Mouse (Mus musculus) testis, adult 2 months (tissue): Measurements from ENCODE around the gene Gamt. TPM values are rescaled to one million over a fixed set of nuclear protein-coding genes. Genes with fewer than 3 reads are reported as not detected.
A peak's percentile ranks its signal among the peaks of the same experiment; 100 is the strongest.

Experiments used
- H3K27ac ChIP-seq: fragments of 200-500 bp; 2 replicates; pipeline ENCODE4 v1.5.1; 2012; ENCODE audit warnings: low read depth, low read length; ENCODE audit not compliant: control insufficient read depth, insufficient read depth
- H3K27me3 ChIP-seq: fragments of 200-500 bp; 2 replicates; pipeline ENCODE4 v1.6.1; 2012; ENCODE audit warnings: mild to moderate bottlenecking, low read length, moderate library complexity; ENCODE audit not compliant: control insufficient read depth, insufficient read depth
- H3K36me3 ChIP-seq: fragments of 200-500 bp; 2 replicates; pipeline ENCODE4 v1.6.1; 2012; ENCODE audit warnings: mild to moderate bottlenecking, low read length; ENCODE audit not compliant: control insufficient read depth, insufficient read depth
- H3K4me1 ChIP-seq: fragments of 200-500 bp; 2 replicates; pipeline ENCODE4 v1.6.1; 2012; ENCODE audit warnings: low read length; ENCODE audit not compliant: control insufficient read depth, insufficient read depth
- H3K4me3 ChIP-seq: fragments of 200-500 bp; 2 replicates; pipeline ENCODE4 v1.5.1; 2012; ENCODE audit warnings: low read depth, mild to moderate bottlenecking, low read length, moderate library complexity, mixed read lengths; ENCODE audit not compliant: control insufficient read depth
- CTCF ChIP-seq: fragments of 200-500 bp; IDR thresholded peaks from 2 replicates; pipeline ENCODE4 v1.5.1; 2012; ENCODE audit warnings: low read depth, mild to moderate bottlenecking, inconsistent platforms, low read length, moderate library complexity; ENCODE audit not compliant: control insufficient read depth, insufficient read depth, insufficient replicate concordance
- POLR2A ChIP-seq: fragments of 200-500 bp; IDR thresholded peaks from 2 replicates; pipeline ENCODE4 v1.6.1; 2012; ENCODE audit warnings: low read depth, mild to moderate bottlenecking, inconsistent platforms, low read length, moderate library complexity; ENCODE audit not compliant: control insufficient read depth
- polyA plus RNA-seq: library from polyadenylated mRNA; depleted of rRNA; stranded (reverse); fragments of >200 nt; gene quantifications from 2 replicates; pipeline ENCODE4 v1.2.3, GENCODE M21; 2012

The Gamt gene
- polyA plus RNA-seq, 1 experiment: 38.5 TPM

GRCm38 (mm10) chr10:80294788-80295303 lies 34.0 kb upstream of the Gamt start:
- H3K27ac ChIP-seq: no peak overlapping the region
- H3K4me3 ChIP-seq: no peak overlapping the region
- peaks cover 23% of the 10 kb centered on the region for H3K4me1 ChIP-seq
- TF ChIP-seq POLR2A (no peak), CTCF (no peak)
- peaks cover 1% of the 10 kb centered on the region; the same call in 1 of the 2 replicates for H3K36me3 ChIP-seq
- no peaks in the 10 kb centered on the region for H3K27me3 ChIP-seq

GRCm38 (mm10) chr10:80294311-80294710 lies 33.5 kb upstream of the Gamt start:
- Histone ChIP-seq H3K27ac (no peak overlapping the region), H3K36me3 (peaks cover 1% of the 10 kb centered on the region; the same call in 1 of the 2 replicates), H3K4me3 (no peak overlapping the region), H3K4me1 (peaks cover 19% of the 10 kb centered on the region), H3K27me3 (no peaks in the 10 kb centered on the region)
- TF ChIP-seq CTCF: no peak
- 0 out of 2 replicates have a peak, but pooled peaks have one; percentile 29 for TF ChIP-seq POLR2A

- no peak for TF ChIP-seq CTCF
- no peak for TF ChIP-seq POLR2A
- Histone ChIP-seq H3K4me1 (peaks cover 14% of the 10 kb centered on the region), H3K27ac (peak overlapping the region; percentile 98), H3K36me3 (peaks cover 1% of the 10 kb centered on the region; the same call in 1 of the 2 replicates), H3K27me3 (no peaks in the 10 kb centered on the region), H3K4me3 (peak overlapping the region; percentile 98)
Measured at GRCm38 (mm10) chr10:80293325-80293724, 32.5 kb upstream of the Gamt start.

- TF ChIP-seq POLR2A: peak; percentile 98
- peak; percentile 46; the same call in 1 of the 2 replicates for TF ChIP-seq CTCF
- Histone ChIP-seq H3K27ac (peak within 1 kb of the TSS; percentile 98), H3K27me3 (no peaks in the 10 kb centered on the region), H3K4me1 (peaks cover 14% of the 10 kb centered on the region), H3K36me3 (peaks cover 1% of the 10 kb centered on the region; the same call in 1 of the 2 replicates), H3K4me3 (peak within 1 kb of the TSS; percentile 98)
Measured at GRCm38 (mm10) chr10:80292251-80293146, 31.7 kb upstream of the Gamt start, which contains the start of gene Rps15. Gene Rps15 (plus strand): TSS chr10:80292453.

GRCm38 (mm10) chr10:80288657-80289056 lies 27.8 kb upstream of the Gamt start:
- peaks cover 1% of the 10 kb centered on the region for H3K36me3 ChIP-seq
- TF ChIP-seq POLR2A (no peak), CTCF (no peak)
- no peak overlapping the region for H3K4me3 ChIP-seq
- no peaks in the 10 kb centered on the region for H3K27me3 ChIP-seq
- peaks cover 7% of the 10 kb centered on the region for H3K4me1 ChIP-seq
- H3K27ac ChIP-seq: no peak overlapping the region

- no peaks in the 10 kb centered on the region; the same call in none of the 2 replicates for H3K36me3 ChIP-seq
- no peak overlapping the region for H3K27ac ChIP-seq
- TF ChIP-seq CTCF: no peak
- TF ChIP-seq POLR2A: no peak
- H3K27me3 ChIP-seq: no peaks in the 10 kb centered on the region
- H3K4me1 ChIP-seq: peaks cover 1% of the 10 kb centered on the region
- no peak overlapping the region for H3K4me3 ChIP-seq
Measured at GRCm38 (mm10) chr10:80288097-80288496, 27.3 kb upstream of the Gamt start.
